Mouse (Mus musculus): ENCODE data around the gene Pard3.

Pard3 gene

DNA sequence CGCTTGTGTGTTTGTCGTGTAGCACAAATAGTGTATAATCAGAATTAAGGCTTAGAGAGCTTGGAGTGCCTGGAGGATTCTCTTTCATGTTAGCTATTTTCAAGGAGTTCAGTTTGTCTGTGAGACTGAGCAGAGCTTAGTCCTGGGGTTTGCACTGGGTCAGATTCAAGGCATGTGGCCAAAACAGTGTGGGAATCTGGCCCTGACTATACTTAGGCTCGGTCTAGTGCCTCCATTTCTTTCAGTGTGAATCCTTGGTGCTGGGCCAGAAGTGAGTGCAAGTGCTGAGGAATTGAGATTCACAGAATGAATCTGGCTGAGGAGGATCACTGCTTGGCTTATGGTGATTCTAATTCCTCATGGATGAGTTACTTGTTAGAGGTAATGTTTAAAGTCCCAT is 6.5 kb downstream of the Pard3 start:
- TF ChIP-seq GATA4 (IDR thresholded peaks at IDR 0.05; ENCODE audit: insufficient replicate concordance, low read length), result no peak

DNA sequence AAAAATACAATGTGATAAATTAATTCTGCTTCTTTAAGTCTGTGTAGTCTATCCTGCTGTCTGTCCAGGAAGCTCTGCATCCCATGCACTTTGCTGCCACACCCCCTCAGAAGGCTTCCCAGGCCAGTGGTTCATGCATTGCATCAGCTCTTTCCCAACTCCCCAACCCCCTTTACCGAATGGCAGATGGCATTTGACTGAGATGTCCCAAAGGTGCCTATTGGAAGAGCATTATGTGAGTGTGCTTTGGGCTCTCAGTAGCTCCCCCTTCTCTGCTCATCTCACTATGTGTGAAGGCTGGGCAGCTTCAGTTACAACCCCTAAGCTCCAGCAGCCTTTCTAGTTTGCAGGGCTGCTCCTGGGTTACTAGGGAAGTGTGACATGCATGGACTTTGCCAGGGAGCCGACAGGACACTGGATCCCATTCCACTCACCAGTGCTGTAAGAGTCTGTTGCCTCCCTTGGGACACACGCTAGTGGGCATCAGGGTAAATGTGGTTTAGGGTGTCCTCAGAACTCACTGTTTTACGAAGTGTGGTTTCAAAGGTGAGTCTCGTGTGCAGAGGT is 9.4 kb downstream of the Pard3 start:
- TF ChIP-seq GATA4 (IDR thresholded peaks at IDR 0.05; ENCODE audit: insufficient replicate concordance, low read length), result no peak

- TF ChIP-seq GATA4 (IDR thresholded peaks at IDR 0.05; ENCODE audit: insufficient replicate concordance, low read length), result no peak
These were observed 12.8 kb downstream of the Pard3 start for GRCm38 (mm10) chr8:127076511-127076910.

GRCm38 (mm10) chr8:127079244-127079805 is 15.6 kb downstream of the Pard3 start:
- no peak for TF ChIP-seq GATA4 (IDR thresholded peaks at IDR 0.05; ENCODE audit: insufficient replicate concordance, low read length)

DNA sequence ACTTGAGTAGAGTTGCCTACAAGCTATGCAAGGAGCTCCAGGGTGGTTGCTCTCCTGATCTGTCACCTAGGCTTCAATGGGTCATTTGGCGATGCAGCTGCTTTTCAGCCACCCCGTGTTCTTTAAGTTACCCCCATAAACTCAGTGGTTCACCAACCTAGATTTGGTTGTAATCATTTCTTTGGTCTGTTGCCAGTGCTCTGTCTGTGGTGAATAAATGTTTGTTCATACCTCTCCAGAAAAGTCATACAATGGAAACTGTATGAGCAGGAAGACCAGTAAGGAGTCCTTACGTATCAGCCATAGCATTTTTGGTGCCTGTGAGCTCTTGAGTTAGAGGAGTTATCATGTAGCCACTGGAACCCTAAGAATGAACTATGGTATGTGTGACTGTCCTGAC is 17.6 kb downstream of the Pard3 start:
- TF ChIP-seq GATA4 (IDR thresholded peaks at IDR 0.05; ENCODE audit: insufficient replicate concordance, low read length), result no peak

GRCm38 (mm10) chr8:127082486-127082885 is 18.8 kb downstream of the Pard3 start:
- TF ChIP-seq GATA4 (IDR thresholded peaks at IDR 0.05; ENCODE audit: insufficient replicate concordance, low read length), result no peak

DNA sequence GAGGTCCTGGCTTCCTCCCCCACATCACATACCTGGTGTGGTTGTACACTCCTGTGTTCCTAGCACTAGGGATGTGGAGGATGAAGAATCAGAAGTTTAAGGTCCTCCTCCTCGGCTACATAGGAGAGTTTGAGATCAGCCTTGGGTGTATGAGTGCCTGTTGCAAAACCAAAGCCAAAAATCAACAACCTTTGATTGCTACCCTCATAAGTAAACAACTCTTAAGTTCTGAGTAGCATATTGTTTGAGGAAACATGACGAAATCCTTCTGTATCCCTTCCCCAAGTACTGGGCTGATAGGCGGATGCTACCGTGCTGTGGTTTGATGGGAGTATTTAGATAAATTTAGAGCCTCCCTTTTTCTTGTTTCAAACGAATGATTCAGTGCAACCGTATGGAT is 20.9 kb downstream of the Pard3 start:
- no peak for TF ChIP-seq GATA4 (IDR thresholded peaks at IDR 0.05; ENCODE audit: insufficient replicate concordance, low read length)

DNA sequence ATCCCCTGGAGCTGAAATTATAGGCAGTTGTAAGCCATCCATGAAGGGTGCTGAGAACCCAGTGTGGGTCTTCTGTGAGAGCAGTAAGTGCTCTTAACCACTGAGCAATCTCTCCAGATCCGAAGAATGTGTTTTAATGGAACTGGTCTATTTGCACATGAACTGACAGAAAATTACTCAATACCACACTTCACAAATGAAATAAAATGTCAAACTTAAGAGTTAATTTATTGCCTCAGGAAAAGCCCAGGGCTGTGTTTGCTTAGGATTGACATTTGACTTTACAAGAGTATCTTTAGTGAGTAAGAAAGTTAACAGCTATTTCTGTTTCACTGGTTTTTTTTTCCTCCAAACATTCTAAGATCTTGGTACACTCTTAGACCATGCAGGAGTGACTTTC is 23.7 kb downstream of the Pard3 start:
- no peak for TF ChIP-seq GATA4 (IDR thresholded peaks at IDR 0.05; ENCODE audit: insufficient replicate concordance, low read length)

GRCm38 (mm10) chr8:127088372-127088771 is 24.7 kb downstream of the Pard3 start:
- TF ChIP-seq GATA4 (IDR thresholded peaks at IDR 0.05; ENCODE audit: insufficient replicate concordance, low read length), result no peak

DNA sequence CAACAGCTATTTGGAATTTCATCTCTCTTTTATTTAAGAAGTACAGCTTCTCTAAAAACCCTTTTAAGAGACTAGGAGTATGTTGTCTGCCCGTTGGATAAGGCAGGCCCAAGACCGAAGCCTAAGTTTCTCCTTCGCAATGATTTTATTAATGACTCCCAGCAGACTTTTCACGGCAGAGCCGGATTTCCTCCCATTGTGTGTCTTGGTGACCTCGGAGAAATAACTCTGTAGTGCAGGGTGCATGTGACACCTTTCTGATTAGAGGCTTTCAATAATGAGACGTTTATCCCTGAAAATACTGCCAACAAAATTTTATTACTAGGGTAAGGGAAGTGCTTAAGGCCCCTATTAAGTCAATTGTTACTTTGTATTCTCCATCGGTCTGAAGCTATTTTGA is 25.3 kb downstream of the Pard3 start:
- TF ChIP-seq GATA4 (IDR thresholded peaks at IDR 0.05; ENCODE audit: insufficient replicate concordance, low read length), result no peak

- no peak for TF ChIP-seq GATA4 (IDR thresholded peaks at IDR 0.05; ENCODE audit: insufficient replicate concordance, low read length)
These were observed 26.7 kb downstream of the Pard3 start for GRCm38 (mm10) chr8:127090435-127090834.

GRCm38 (mm10) chr8:127091936-127092335 is 28.2 kb downstream of the Pard3 start:
- no peak for TF ChIP-seq GATA4 (IDR thresholded peaks at IDR 0.05; ENCODE audit: insufficient replicate concordance, low read length)

DNA sequence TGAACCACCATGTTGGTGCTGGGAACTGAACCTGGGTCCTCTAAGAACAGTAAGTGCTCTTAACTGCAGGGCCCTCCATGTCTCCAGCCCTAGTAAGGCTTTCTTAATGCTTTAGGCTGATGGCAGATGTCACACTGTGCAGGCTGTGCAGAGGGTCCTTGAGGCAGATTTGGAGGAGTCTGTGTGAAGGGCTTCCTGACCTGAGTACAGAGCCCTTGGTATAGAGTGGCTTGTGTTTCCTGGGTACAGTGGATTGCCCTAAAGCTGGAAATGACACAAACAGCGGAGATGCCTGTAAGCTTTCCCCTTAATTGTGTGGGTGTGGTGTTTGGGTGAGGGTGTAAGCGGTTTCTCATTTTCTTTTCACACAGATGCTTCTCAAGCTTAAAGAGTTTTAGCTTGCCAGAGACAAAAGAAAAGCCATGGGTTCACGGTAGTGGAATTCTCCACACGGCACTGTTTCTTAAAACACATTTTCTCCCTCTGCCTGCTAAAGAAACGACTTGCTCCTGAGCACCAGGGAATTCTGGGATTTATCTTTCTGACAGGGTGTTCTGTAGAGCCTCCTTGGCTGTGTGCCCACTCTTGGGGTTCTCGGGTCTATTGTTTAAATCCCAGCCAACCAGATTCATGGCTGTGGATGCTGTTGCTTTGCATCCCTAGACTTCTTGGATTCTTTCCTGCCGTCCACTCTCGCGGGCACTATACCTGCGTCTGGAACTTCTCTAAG is 28.9 kb downstream of the Pard3 start:
- TF ChIP-seq GATA4 (IDR thresholded peaks at IDR 0.05; ENCODE audit: insufficient replicate concordance, low read length), result no peak

DNA sequence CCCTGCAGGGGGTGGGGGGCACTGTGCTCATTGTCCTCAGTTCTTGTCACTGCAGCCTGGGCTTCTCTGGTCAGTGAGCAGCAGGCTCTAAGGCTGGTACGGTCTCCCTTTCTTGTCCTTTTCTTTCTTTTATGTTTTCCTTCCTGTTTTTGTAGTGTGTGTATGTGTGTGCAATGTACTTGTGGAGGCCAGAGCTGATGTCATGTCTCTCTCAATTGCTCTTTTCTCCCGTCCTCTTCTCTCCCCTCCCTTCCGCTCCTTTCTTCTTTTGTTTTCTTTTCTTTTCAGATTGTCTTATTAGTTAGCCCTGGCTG is 29.4 kb downstream of the Pard3 start:
- TF ChIP-seq GATA4 (IDR thresholded peaks at IDR 0.05; ENCODE audit: insufficient replicate concordance, low read length), result no peak

DNA sequence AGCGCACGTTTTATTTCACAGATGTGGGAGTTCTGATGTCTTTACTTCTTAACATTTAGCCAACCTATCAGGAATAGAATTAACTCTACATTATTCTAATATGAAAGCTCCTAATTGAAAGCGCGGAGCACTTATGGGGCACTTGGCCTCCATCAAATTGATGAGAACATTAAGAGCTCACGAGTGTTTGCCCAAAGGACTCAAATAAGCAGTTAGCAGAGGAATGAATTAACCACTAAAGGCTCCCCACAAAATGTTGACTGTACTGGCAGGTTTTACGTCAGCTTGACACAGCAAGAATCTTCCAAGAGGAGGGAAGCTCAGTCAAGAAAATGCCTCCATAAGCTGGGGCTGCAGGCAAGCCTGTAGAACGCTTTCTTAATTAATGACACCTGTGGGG is 32.1 kb downstream of the Pard3 start:
- no peak for TF ChIP-seq GATA4 (IDR thresholded peaks at IDR 0.05; ENCODE audit: insufficient replicate concordance, low read length)

DNA sequence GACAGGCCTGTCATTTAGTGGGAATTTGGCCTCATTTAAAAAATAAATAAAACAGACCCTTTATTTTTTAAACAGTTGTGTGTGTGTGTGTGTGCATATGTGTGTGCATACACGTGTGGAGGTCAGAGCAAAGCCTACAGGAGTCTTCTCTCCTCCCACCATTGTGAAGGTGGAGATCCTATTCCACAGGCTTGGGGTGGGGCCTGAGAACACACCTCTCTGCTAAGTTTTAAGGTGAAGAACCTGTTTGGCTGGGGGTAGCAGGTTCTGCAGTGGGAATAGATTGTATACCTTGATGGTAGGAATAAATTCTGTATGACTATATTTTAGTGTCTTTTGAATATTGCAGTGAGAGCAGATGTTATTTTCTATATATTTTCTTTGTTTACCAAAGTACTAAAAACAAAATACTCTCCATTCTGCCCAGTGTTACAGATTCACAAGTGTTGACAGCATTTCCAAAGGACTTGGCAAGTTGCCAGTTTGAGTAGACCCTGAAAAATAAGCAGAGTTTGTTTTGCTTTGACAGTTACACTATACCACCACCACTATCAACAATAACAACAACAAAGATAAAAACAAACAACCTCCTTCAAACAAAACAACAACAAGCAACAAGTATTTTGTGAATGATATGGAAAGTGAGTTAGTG is 35.9 kb downstream of the Pard3 start:
- TF ChIP-seq GATA4 (IDR thresholded peaks at IDR 0.05; ENCODE audit: insufficient replicate concordance, low read length), result no peak
